Mouse (Mus musculus) embryonic facial prominence, embryonic 11.5 days (tissue): Measurements from ENCODE around the gene Med10. TPM values are rescaled to one million over a fixed set of nuclear protein-coding genes. Genes with fewer than 3 reads are reported as not detected.

Experiments
- ATAC-seq: fragments of 200-750 bp; cut with Nextera tagmentation; replicated peaks from 2 replicates; pipeline ENCODE4 v1.8.0; 2017; ENCODE audit warnings: low read depth; ENCODE audit not compliant: insufficient number of reproducible peaks, low FRiP score, low TSS enrichment
- DNase-seq: peaks from one replicate; pipeline ENCODE4 v3.0.0-alpha.2; 2015; ENCODE audit warnings: low spot score
- H3K27ac ChIP-seq: fragments of 300-500 bp; sonication (generic); replicated peaks from 2 replicates; pipeline ENCODE4 v1.5.1; 2014; ENCODE audit warnings: mild to moderate bottlenecking, low read depth, low read length, control low read depth
- H3K27me3 ChIP-seq: fragments of 300-500 bp; sonication (generic); 2 replicates; pipeline ENCODE4 v1.6.1; 2014; ENCODE audit warnings: mild to moderate bottlenecking, low read length, moderate library complexity, mixed read lengths; ENCODE audit not compliant: control insufficient read depth, insufficient read depth
- H3K36me3 ChIP-seq: fragments of 300-500 bp; sonication (generic); replicated peaks from 2 replicates; pipeline ENCODE4 v1.6.1; 2014; ENCODE audit warnings: low read depth, mild to moderate bottlenecking, low read length, moderate library complexity, mixed read lengths; ENCODE audit not compliant: control insufficient read depth, insufficient read depth
- H3K4me1 ChIP-seq: fragments of 300-500 bp; sonication (generic); 2 replicates; pipeline ENCODE4 v1.6.1; 2014; ENCODE audit warnings: low read length, mixed read lengths; ENCODE audit not compliant: control insufficient read depth, insufficient read depth
- H3K4me2 ChIP-seq: fragments of 300-500 bp; sonication (generic); 2 replicates; pipeline ENCODE4 v1.6.1; 2014; ENCODE audit warnings: low read depth, mild to moderate bottlenecking, control low read depth, low read length, moderate library complexity
- H3K4me3 ChIP-seq: fragments of 300-500 bp; sonication (generic); 2 replicates; pipeline ENCODE4 v1.5.1; 2014; ENCODE audit warnings: low read depth, low read length, control low read depth
- H3K9ac ChIP-seq: fragments of 300-500 bp; sonication (generic); replicated peaks from 2 replicates; pipeline ENCODE4 v1.6.1; 2014; ENCODE audit warnings: mild to moderate bottlenecking, control low read depth, low read length
- H3K9me3 ChIP-seq: fragments of 300-500 bp; sonication (generic); replicated peaks from 2 replicates; pipeline ENCODE4 v1.6.1; 2016; ENCODE audit warnings: mild to moderate bottlenecking, low read length, inconsistent platforms, mixed read lengths; ENCODE audit not compliant: control insufficient read depth
- WGBS: fragments of 180-500 bp; shearing (Covaris S2); extraction: QIAGEN DNeasy Blood & Tissue Kit; methylation state at CpG from one replicate; pipeline ENCODE4 v1.1.7; 2014; 5-methylcytosine and 5-hydroxymethylcytosine counted together
- polyA plus RNA-seq: library from polyadenylated mRNA; unstranded; fragments of >200 nt; fragmentation: Nextera tagmentation; extraction: Ambion mirVana; gene quantifications from 2 replicates; pipeline ENCODE4 v1.2.1, GENCODE M21; 2014

Med10 gene
- polyA plus RNA-seq, 1 experiment from 2014 or later: 186 TPM

DNA sequence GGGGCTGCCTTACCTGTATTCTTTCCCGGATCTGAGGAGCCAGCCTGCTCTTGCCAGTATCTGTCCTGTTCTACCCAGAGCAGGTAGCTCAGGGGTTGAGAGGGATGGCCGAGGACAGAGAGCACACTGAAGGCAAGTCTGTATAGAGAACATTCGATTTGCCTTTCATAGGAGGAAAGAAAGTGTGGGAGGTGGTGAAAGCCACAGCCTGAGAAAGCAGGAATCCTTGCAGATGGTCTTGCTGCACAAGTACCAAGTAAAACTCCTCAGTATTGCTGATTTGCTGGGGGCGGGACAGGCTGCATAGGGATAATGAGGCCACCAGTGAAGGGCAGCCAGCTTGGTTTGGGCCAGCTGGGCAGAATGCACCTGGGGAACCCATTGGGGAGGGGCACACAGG lies 16.1 kb downstream of the Med10 start:
- H3K27me3 ChIP-seq: no peaks in the 10 kb centered on the region
- H3K4me3 ChIP-seq: no peak overlapping the region
- no peaks in the 10 kb centered on the region for H3K9me3 ChIP-seq
- WGBS: 91% methylated on average over 4 of the region's 4 CpGs
- no peak for DNase-seq
- H3K27ac ChIP-seq: no peak overlapping the region
- no peaks in the 10 kb centered on the region for H3K4me1 ChIP-seq
- no peak overlapping the region for H3K4me2 ChIP-seq
- peaks cover 4% of the 10 kb centered on the region; the same call in 1 of the 2 replicates for H3K36me3 ChIP-seq
- no peak for ATAC-seq
- no peak overlapping the region for H3K9ac ChIP-seq

GRCm38 (mm10) chr13:69821169-69821822 lies 19.1 kb downstream of the Med10 start:
- Histone ChIP-seq H3K9me3 (no peaks in the 10 kb centered on the region), H3K36me3 (no peaks in the 10 kb centered on the region), H3K9ac (no peak overlapping the region), H3K4me3 (no peak overlapping the region), H3K4me2 (no peak overlapping the region), H3K27ac (no peak overlapping the region), H3K27me3 (no peaks in the 10 kb centered on the region), H3K4me1 (no peaks in the 10 kb centered on the region)
- WGBS: 58% methylated on average over 3 of the region's 3 CpGs
- ATAC-seq (no peak), DNase-seq (no peak)

DNA sequence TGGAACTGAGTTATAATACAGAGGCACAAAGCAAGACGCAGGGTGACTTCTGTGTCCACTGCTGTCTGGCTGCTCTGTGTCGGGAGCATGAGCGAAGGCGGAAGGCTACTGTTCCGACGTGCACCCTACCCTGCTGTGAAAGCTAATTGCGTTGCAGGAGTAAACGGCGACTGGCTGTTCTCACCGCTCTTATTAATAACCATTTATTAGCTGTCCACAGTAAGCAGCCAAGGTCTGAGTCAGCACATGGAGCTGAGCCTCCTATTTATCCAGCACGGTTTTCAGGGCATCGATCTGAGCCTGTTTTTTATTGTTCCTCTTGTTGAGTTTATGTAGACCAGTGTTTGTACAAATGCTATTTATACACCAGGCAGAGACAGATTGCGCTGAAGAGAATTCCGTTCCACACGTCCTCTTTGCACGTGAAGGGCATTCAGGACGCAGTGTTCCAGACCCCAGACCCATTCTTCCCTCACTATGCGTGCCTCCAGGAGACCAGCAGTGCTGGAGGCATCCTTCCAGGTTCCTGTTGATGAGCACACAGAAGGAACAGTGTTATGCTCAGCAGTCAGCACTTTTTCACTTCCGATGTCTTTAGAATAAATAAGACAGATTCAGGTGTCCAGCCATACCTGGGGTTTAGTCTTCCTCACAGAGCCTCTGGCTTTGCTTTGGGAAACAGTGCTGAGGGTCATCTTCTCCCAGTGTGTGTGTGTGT lies 21.9 kb downstream of the Med10 start:
- H3K27ac ChIP-seq: no peak overlapping the region
- no peak overlapping the region for H3K9ac ChIP-seq
- no peaks in the 10 kb centered on the region for H3K27me3 ChIP-seq
- DNase-seq: no peak
- no peaks in the 10 kb centered on the region for H3K9me3 ChIP-seq
- no peak overlapping the region for H3K4me3 ChIP-seq
- ATAC-seq: no peak
- no peaks in the 10 kb centered on the region for H3K4me1 ChIP-seq
- H3K36me3 ChIP-seq: no peaks in the 10 kb centered on the region
- H3K4me2 ChIP-seq: no peak overlapping the region
- 79% methylated on average over 19 of the region's 19 CpGs for WGBS

DNA sequence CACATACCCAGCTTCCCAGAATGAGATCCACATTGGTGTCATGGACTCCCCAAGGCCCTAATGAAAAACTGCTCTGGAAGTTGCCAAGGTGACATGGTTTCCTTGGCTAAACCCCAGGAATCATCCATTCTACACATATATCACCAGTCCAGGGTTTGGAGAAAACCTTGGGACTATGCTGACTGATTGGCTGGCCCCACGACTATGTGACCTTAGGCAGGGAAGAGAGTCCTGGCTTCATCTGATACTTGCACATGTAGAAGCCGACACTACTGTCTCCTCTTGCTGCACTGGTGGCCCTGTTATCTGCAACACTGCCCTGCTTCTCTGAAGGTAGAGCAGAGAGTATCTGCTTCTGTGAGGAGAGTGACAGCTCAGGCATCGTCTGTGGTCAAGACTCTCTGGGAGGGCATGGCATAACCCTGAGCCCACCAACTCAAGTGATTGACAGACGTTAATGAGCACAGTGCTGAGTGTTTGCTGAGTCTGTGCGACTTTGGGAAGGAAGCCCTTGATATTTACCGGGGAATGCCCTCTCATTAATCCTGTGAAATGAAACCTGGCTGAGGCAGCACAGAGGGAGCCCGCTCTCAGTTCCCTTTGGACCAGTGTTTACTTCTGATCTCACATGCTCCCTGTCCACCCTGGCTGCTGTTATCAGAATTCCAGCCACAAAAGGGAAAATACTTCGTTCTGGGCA lies 23.4 kb downstream of the Med10 start:
- H3K27me3 ChIP-seq: no peaks in the 10 kb centered on the region
- DNase-seq (no peak), ATAC-seq (no peak)
- H3K4me3 ChIP-seq: no peak overlapping the region
- WGBS: 58% methylated on average over 8 of the region's 8 CpGs
- H3K9me3 ChIP-seq: no peaks in the 10 kb centered on the region
- no peak overlapping the region for H3K9ac ChIP-seq
- no peak overlapping the region for H3K4me2 ChIP-seq
- H3K27ac ChIP-seq: no peak overlapping the region
- no peaks in the 10 kb centered on the region for H3K4me1 ChIP-seq
- no peaks in the 10 kb centered on the region for H3K36me3 ChIP-seq

- ATAC-seq: no peak
- 89% methylated on average over 8 of the region's 8 CpGs for WGBS
- Histone ChIP-seq H3K9me3 (no peaks in the 10 kb centered on the region), H3K36me3 (no peaks in the 10 kb centered on the region), H3K4me2 (no peak overlapping the region), H3K4me1 (no peaks in the 10 kb centered on the region), H3K4me3 (no peak overlapping the region), H3K27ac (no peak overlapping the region), H3K27me3 (no peaks in the 10 kb centered on the region), H3K9ac (no peak overlapping the region)
- DNase-seq: no peak
Measured at GRCm38 (mm10) chr13:69830606-69831005, 28.4 kb downstream of the Med10 start.

DNA sequence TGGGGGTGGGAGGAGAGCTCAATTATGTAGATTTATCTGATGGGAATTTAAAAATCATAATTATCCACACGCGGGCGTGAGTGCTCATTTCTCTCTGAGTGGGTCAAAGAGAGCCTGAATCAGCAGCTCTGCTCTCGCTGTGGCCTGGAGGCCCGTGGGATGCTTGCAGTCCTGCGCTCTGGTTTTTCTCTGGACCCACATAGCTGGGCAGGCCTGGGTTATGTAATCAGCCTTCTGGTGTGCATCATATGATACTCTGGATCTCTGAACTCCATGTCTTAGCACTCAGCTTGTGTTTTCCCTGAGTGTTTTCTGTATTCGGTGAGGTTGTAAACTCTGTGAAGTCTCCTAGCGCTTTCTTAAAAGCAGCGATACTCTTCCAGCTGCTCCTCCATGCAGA lies 30.4 kb downstream of the Med10 start:
- no peaks in the 10 kb centered on the region for H3K4me1 ChIP-seq
- 88% methylated on average over 9 of the region's 9 CpGs for WGBS
- no peak for DNase-seq

GRCm38 (mm10) chr13:69833416-69833815 lies 31.2 kb downstream of the Med10 start:
- no peaks in the 10 kb centered on the region for H3K27me3 ChIP-seq

More for the DNA sequence above, 30.4 kb downstream of the Med10 start:
- Histone ChIP-seq H3K36me3 (no peaks in the 10 kb centered on the region), H3K9me3 (no peaks in the 10 kb centered on the region), H3K9ac (no peak overlapping the region), H3K27ac (no peak overlapping the region), H3K27me3 (no peaks in the 10 kb centered on the region), H3K4me2 (no peak overlapping the region), H3K4me3 (no peak overlapping the region)
- no peak for ATAC-seq

DNA sequence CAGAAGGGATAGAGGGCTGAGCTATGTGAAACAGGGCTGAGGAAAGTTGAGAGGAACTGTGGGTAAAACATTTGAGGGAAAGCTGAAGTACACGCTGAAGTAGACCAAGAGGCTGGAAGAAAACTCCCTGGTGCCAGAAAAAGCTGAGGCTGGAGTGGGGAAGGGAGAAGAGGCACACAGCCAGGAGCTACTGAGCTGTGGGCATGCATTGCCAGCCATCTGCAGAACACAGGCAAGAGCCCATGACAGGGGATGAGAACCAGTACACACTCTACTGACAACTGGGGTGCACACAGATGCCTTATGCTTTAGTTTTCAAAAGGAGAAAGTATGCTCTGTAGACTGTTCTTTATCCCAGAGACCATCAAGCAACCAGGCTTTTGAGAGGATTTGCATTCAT lies 43.4 kb downstream of the Med10 start:
- Histone ChIP-seq H3K9ac (no peak overlapping the region), H3K4me1 (no peaks in the 10 kb centered on the region), H3K4me2 (no peak overlapping the region), H3K4me3 (no peak overlapping the region), H3K36me3 (no peaks in the 10 kb centered on the region), H3K27ac (no peak overlapping the region), H3K27me3 (no peaks in the 10 kb centered on the region), H3K9me3 (no peaks in the 10 kb centered on the region)
- 77% methylated on average over 1 of the region's 1 CpGs for WGBS
- no peak for DNase-seq
- ATAC-seq: no peak

More at GRCm38 (mm10) chr13:69833416-69833815, 31.2 kb downstream of the Med10 start:
- Histone ChIP-seq H3K4me1 (no peaks in the 10 kb centered on the region), H3K4me2 (no peak overlapping the region), H3K27ac (no peak overlapping the region), H3K4me3 (no peak overlapping the region), H3K9ac (no peak overlapping the region), H3K9me3 (no peaks in the 10 kb centered on the region), H3K36me3 (no peaks in the 10 kb centered on the region)
- DNase-seq: no peak
- 89% methylated on average over 11 of the region's 11 CpGs for WGBS
- no peak for ATAC-seq
